Mouse (Mus musculus) midbrain, embryonic 13.5 days (tissue): ENCODE results near the gene Trim50. TPM values are rescaled to one million over a fixed set of nuclear protein-coding genes. Genes with fewer than 3 reads are reported as not detected.
A peak's percentile ranks its signal among the peaks of the same experiment; 100 is the strongest.

ENCODE experiments used
- ATAC-seq: fragments of 200-750 bp; cut with Nextera tagmentation; 2 replicates; pipeline ENCODE4 v1.8.0; 2017; ENCODE audit warnings: mild to moderate bottlenecking, moderate TSS enrichment, moderate library complexity
- H3K27ac ChIP-seq: fragments of 300-500 bp; sonication (generic); 2 replicates; pipeline ENCODE4 v1.5.1; 2015; ENCODE audit warnings: inconsistent platforms, mild to moderate bottlenecking, moderate library complexity
- H3K27me3 ChIP-seq: fragments of 300-500 bp; sonication (generic); 2 replicates; pipeline ENCODE4 v1.6.1; 2015; ENCODE audit warnings: mild to moderate bottlenecking, inconsistent platforms
- H3K36me3 ChIP-seq: fragments of 300-500 bp; sonication (generic); 2 replicates; pipeline ENCODE4 v1.6.1; 2015; ENCODE audit warnings: mild to moderate bottlenecking, inconsistent platforms
- H3K4me1 ChIP-seq: fragments of 300-500 bp; sonication (generic); replicated peaks from 2 replicates; pipeline ENCODE4 v1.6.1; 2015; ENCODE audit warnings: inconsistent platforms
- H3K4me2 ChIP-seq: fragments of 300-500 bp; sonication (generic); replicated peaks from 2 replicates; pipeline ENCODE4 v1.6.1; 2015; ENCODE audit warnings: moderate library complexity, mild to moderate bottlenecking, inconsistent platforms
- H3K4me3 ChIP-seq: fragments of 300-500 bp; sonication (generic); replicated peaks from 2 replicates; pipeline ENCODE4 v1.5.1; 2015; ENCODE audit warnings: mild to moderate bottlenecking, inconsistent platforms
- H3K9ac ChIP-seq: fragments of 300-500 bp; sonication (generic); replicated peaks from 2 replicates; pipeline ENCODE4 v1.6.1; 2015; ENCODE audit warnings: mild to moderate bottlenecking, inconsistent platforms
- H3K9me3 ChIP-seq: fragments of 300-500 bp; sonication (generic); 2 replicates; pipeline ENCODE4 v1.6.1; 2016; ENCODE audit warnings: mild to moderate bottlenecking, inconsistent platforms
- WGBS: fragments of 180-500 bp; shearing (Covaris S2); methylation state at CpG from one replicate; pipeline ENCODE4 v1.1.7; 2015; 5-methylcytosine and 5-hydroxymethylcytosine counted together
- polyA plus RNA-seq: library from polyadenylated mRNA; unstranded; fragments of >200 nt; fragmentation: Nextera tagmentation; extraction: Ambion mirVana; gene quantifications from 2 replicates; pipeline ENCODE4 v1.2.1, GENCODE M21; 2015

The Trim50 gene
- polyA plus RNA-seq, 1 experiment from 2014 or later, result 0.11 TPM

- H3K4me1 ChIP-seq, result peaks cover 23% of the 10 kb centered on the region
- peak within 1 kb of the TSS; percentile 83 for H3K27ac ChIP-seq
- WGBS, result under 1% methylated on average over 64 of the region's 64 CpGs
- H3K4me3 ChIP-seq, result peak within 1 kb of the TSS; percentile 98
- H3K36me3 ChIP-seq, result peaks cover 34% of the 10 kb centered on the region
- peak within 1 kb of the TSS; percentile 82 for H3K4me2 ChIP-seq
- H3K9me3 ChIP-seq, result no peaks in the 10 kb centered on the region
- H3K9ac ChIP-seq, result peak within 1 kb of the TSS; percentile 92
- H3K27me3 ChIP-seq, result 0 out of 2 replicates have a peak, but pooled peaks cover 2% of the 10 kb centered on the region
- ATAC-seq, result peak; percentile 83
Measured at GRCm38 (mm10) chr5:135369787-135370654, 16.9 kb downstream of the Trim50 start, which contains the start of gene Nsun5. TSS of gene Nsun5 (plus strand) at chr5:135369953.

GRCm38 (mm10) chr5:135371195-135371594 lies 18.1 kb downstream of the Trim50 start:
- Histone ChIP-seq H3K27me3 (no peaks in the 10 kb centered on the region), H3K4me1 (peaks cover 23% of the 10 kb centered on the region), H3K4me2 (no peak overlapping the region), H3K9me3 (no peaks in the 10 kb centered on the region), H3K36me3 (peaks cover 46% of the 10 kb centered on the region), H3K9ac (no peak overlapping the region), H3K4me3 (peak overlapping the region; percentile 98), H3K27ac (no peak overlapping the region)
- ATAC-seq, result no peak
- WGBS, result 98% methylated on average over 13 of the region's 13 CpGs

GRCm38 (mm10) chr5:135373601-135374000 lies 20.5 kb downstream of the Trim50 start:
- no peaks in the 10 kb centered on the region for H3K27me3 ChIP-seq
- H3K4me1 ChIP-seq, result peaks cover 21% of the 10 kb centered on the region
- WGBS, result 93% methylated on average over 5 of the region's 5 CpGs
- no peaks in the 10 kb centered on the region for H3K9me3 ChIP-seq
- no peak overlapping the region for H3K9ac ChIP-seq
- H3K4me2 ChIP-seq, result no peak overlapping the region
- H3K36me3 ChIP-seq, result peaks cover 69% of the 10 kb centered on the region
- H3K4me3 ChIP-seq, result no peak overlapping the region
- ATAC-seq, result no peak
- no peak overlapping the region for H3K27ac ChIP-seq

DNA sequence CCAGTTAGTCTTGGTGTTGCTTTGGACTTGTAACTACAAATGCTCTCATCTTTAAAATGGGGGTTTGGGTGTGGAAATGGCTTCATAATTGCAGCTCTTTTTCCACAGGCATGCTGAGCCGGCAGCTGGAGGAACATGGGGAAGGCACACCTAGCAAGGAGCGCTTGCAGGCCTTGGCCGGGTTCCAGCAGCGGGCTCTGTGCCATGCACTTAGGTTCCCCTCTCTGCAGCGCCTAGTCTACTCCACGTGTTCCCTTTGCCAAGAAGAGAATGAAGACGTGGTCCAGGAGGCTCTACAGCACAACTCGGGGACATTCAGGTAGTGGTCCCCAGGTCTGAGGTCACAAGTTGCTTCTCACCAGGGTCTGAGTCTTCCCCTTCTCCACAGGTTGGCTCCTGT lies 22.1 kb downstream of the Trim50 start:
- ATAC-seq, result no peak
- Histone ChIP-seq H3K36me3 (peaks cover 85% of the 10 kb centered on the region), H3K9me3 (no peaks in the 10 kb centered on the region), H3K4me3 (no peak overlapping the region), H3K4me1 (peaks cover 13% of the 10 kb centered on the region), H3K4me2 (no peak overlapping the region), H3K9ac (no peak overlapping the region), H3K27me3 (no peaks in the 10 kb centered on the region), H3K27ac (no peak overlapping the region)
- WGBS, result 81% methylated on average over 8 of the region's 8 CpGs

- H3K9me3 ChIP-seq, result no peaks in the 10 kb centered on the region
- WGBS, result 72% methylated on average over 2 of the region's 2 CpGs
- peaks cover 96% of the 10 kb centered on the region for H3K36me3 ChIP-seq
- no peak overlapping the region for H3K4me3 ChIP-seq
- H3K4me1 ChIP-seq, result peaks cover under 1% of the 10 kb centered on the region; the same call in 1 of the 2 replicates
- ATAC-seq, result no peak
- H3K9ac ChIP-seq, result no peak overlapping the region
- no peak overlapping the region for H3K4me2 ChIP-seq
- H3K27me3 ChIP-seq, result no peaks in the 10 kb centered on the region
- no peak overlapping the region for H3K27ac ChIP-seq
Measured at GRCm38 (mm10) chr5:135376341-135376740, 23.2 kb downstream of the Trim50 start.

GRCm38 (mm10) chr5:135380681-135381080 lies 27.6 kb downstream of the Trim50 start:
- 94% methylated on average over 4 of the region's 4 CpGs for WGBS
- Histone ChIP-seq H3K4me1 (no peaks in the 10 kb centered on the region), H3K27me3 (no peaks in the 10 kb centered on the region), H3K4me2 (no peak overlapping the region), H3K4me3 (no peak overlapping the region), H3K9me3 (no peaks in the 10 kb centered on the region), H3K27ac (no peak overlapping the region), H3K9ac (no peak overlapping the region), H3K36me3 (peaks cover 99% of the 10 kb centered on the region)
- no peak for ATAC-seq

DNA sequence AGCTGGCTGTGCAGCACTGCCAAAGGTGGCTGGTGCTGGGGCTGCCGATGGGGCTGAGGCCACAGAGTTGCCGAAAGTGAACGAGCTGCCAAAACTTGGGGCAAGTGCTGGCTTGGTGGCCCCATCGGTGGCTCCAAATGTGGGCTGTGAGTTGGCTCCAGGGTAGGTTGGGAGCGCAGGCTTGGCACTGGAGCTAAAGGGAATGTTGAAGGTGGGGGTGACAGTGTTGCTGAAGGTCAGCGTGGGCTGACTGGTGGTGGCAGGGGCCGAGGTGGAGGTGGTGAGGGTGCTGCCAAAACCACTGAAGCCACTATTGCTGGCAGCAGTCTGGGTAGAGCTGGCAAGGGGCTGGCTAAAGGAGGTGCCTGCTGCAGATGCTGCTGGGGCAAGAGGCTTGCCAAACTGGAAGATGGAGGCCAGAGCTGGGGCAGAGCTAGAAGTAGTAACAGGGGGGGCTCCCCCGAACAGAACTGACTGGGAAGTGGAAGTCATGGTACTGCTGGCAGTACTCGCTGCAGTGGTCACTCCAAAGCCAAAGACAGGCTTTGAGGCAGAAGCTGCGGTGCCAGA lies 28.3 kb downstream of the Trim50 start:
- no peak for ATAC-seq
- peaks cover 96% of the 10 kb centered on the region for H3K36me3 ChIP-seq
- WGBS, result 95% methylated on average over 10 of the region's 10 CpGs

GRCm38 (mm10) chr5:135382746-135383145 lies 29.7 kb downstream of the Trim50 start:
- Histone ChIP-seq H3K27me3 (no peaks in the 10 kb centered on the region), H3K4me1 (no peaks in the 10 kb centered on the region), H3K9me3 (no peaks in the 10 kb centered on the region), H3K4me3 (no peak overlapping the region), H3K4me2 (no peak overlapping the region), H3K36me3 (peaks cover 96% of the 10 kb centered on the region), H3K27ac (no peak overlapping the region), H3K9ac (no peak overlapping the region)
- 92% methylated on average over 7 of the region's 7 CpGs for WGBS
- ATAC-seq, result no peak

More for the DNA sequence above, 28.3 kb downstream of the Trim50 start:
- no peak overlapping the region for H3K4me2 ChIP-seq
- no peaks in the 10 kb centered on the region for H3K27me3 ChIP-seq
- H3K4me3 ChIP-seq, result no peak overlapping the region
- no peaks in the 10 kb centered on the region for H3K9me3 ChIP-seq
- no peak overlapping the region for H3K9ac ChIP-seq
- H3K4me1 ChIP-seq, result no peaks in the 10 kb centered on the region
- no peak overlapping the region for H3K27ac ChIP-seq

GRCm38 (mm10) chr5:135383771-135384170 lies 30.7 kb downstream of the Trim50 start:
- WGBS, result 85% methylated on average over 10 of the region's 10 CpGs
- H3K4me3 ChIP-seq, result no peak overlapping the region
- ATAC-seq, result no peak
- no peaks in the 10 kb centered on the region for H3K27me3 ChIP-seq
- H3K4me1 ChIP-seq, result no peaks in the 10 kb centered on the region
- no peaks in the 10 kb centered on the region for H3K9me3 ChIP-seq
- peaks cover 96% of the 10 kb centered on the region for H3K36me3 ChIP-seq
- H3K27ac ChIP-seq, result no peak overlapping the region
- H3K4me2 ChIP-seq, result no peak overlapping the region
- no peak overlapping the region for H3K9ac ChIP-seq

DNA sequence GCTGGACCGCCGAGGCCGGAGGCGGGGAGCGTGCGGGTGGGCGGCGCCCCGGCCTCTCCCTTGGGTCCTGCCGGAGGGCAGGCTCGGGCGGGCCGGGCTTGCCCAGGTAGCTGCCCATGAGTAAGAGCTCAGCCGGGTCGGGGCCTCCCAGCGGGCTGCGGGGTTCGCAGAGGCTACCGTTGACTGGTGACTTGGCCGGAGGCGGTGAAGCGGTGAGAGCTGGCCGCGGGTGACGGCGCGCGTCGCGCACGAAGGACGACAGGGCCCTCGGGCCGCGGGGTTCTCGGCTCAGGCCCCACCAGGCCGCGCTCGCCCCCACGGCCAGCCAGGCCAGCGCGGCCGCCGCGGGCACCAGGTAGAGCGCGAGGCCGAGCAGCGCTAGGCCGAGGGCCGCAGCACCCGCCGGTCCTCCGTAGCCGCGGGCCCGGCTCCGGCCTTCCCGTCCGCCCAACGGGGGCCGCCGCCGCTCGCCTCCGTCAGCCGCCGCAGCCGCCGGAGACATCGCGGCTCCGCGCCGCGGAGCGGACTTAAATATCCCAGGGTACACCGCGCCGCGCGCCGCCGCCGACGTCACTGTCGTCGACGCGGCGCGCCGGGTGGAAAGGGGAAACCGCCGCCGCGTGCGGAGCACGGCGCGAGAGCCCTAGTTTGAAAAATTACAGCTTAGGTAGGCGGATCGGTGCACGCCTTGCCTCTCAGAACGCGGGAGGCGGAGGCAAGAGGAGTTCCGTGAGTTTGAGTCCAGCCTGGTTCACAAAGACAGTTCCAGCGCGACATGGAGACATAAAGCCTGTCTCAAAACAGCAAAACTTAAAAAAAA lies 41.1 kb downstream of the Trim50 start, which contains the start of gene Pom121:
Gene Pom121, minus strand, starts transcription at position 543 of the 820 bp plus-strand sequence.
- peak within 1 kb of the TSS; percentile 92 for H3K4me2 ChIP-seq
- no peaks in the 10 kb centered on the region for H3K9me3 ChIP-seq
- peak within 1 kb of the TSS; percentile 98 for H3K9ac ChIP-seq
- WGBS, result 1% methylated on average over 77 of the region's 110 CpGs
- H3K4me3 ChIP-seq, result peak within 1 kb of the TSS; percentile 98
- H3K27me3 ChIP-seq, result no peaks in the 10 kb centered on the region
- peaks cover 30% of the 10 kb centered on the region for H3K36me3 ChIP-seq
- H3K4me1 ChIP-seq, result peaks cover 27% of the 10 kb centered on the region
- H3K27ac ChIP-seq, result peak within 1 kb of the TSS; percentile 84
- peak; percentile 88 for ATAC-seq

- Histone ChIP-seq H3K4me2 (no peak overlapping the region), H3K27ac (no peak overlapping the region), H3K4me3 (no peak overlapping the region), H3K9me3 (no peaks in the 10 kb centered on the region), H3K27me3 (no peaks in the 10 kb centered on the region), H3K9ac (no peak overlapping the region), H3K36me3 (peaks cover 15% of the 10 kb centered on the region), H3K4me1 (peaks cover 27% of the 10 kb centered on the region)
- 51% methylated on average over 5 of the region's 5 CpGs for WGBS
- ATAC-seq, result no peak
Measured at GRCm38 (mm10) chr5:135395826-135396225, 42.7 kb downstream of the Trim50 start.
